Mouse (Mus musculus) testis, adult 2 months (tissue): ENCODE measurements around the gene Cisd3.
"Not testable (repeated sequence)": the region's sequence is repeated elsewhere in the genome, so short reads cannot be mapped to it uniquely, and the experiment has no call there.

Source experiments
- CTCF ChIP-seq: fragments of 200-500 bp; IDR thresholded peaks from 2 replicates; pipeline ENCODE4 v1.5.1; 2012; ENCODE audit warnings: low read depth, mild to moderate bottlenecking, inconsistent platforms, low read length, moderate library complexity; ENCODE audit not compliant: control insufficient read depth, insufficient read depth, insufficient replicate concordance
- POLR2A ChIP-seq: fragments of 200-500 bp; IDR thresholded peaks from 2 replicates; pipeline ENCODE4 v1.6.1; 2012; ENCODE audit warnings: low read depth, mild to moderate bottlenecking, inconsistent platforms, low read length, moderate library complexity; ENCODE audit not compliant: control insufficient read depth

GRCm38 (mm10) chr11:97653376-97653775, 32.2 kb upstream of the Cisd3 start:
- not testable (repeated sequence) for TF ChIP-seq CTCF, POLR2A
